Mouse (Mus musculus) midbrain, embryonic 12.5 days (tissue): ENCODE results near the gene Slain2. TPM values are rescaled to one million over a fixed set of nuclear protein-coding genes. Genes with fewer than 3 reads are reported as not detected.

ENCODE experiments used
- ATAC-seq: fragments of 200-750 bp; cut with Nextera tagmentation; 2 replicates; pipeline ENCODE4 v1.8.0; 2017; ENCODE audit warnings: low read depth, moderate TSS enrichment, moderate library complexity; ENCODE audit not compliant: low FRiP score
- H3K27ac ChIP-seq: fragments of 300-500 bp; sonication (generic); replicated peaks from 2 replicates; pipeline ENCODE4 v1.5.1; 2016; ENCODE audit warnings: mild to moderate bottlenecking
- H3K27me3 ChIP-seq: fragments of 300-500 bp; sonication (generic); 2 replicates; pipeline ENCODE4 v1.6.1; 2016; ENCODE audit warnings: mild to moderate bottlenecking
- H3K36me3 ChIP-seq: fragments of 300-500 bp; sonication (generic); 2 replicates; pipeline ENCODE4 v1.6.1; 2016
- H3K4me1 ChIP-seq: fragments of 300-500 bp; sonication (generic); 2 replicates; pipeline ENCODE4 v1.6.1; 2016
- H3K4me2 ChIP-seq: fragments of 300-500 bp; sonication (generic); replicated peaks from 2 replicates; pipeline ENCODE4 v1.6.1; 2016; ENCODE audit warnings: mild to moderate bottlenecking, moderate library complexity
- H3K4me3 ChIP-seq: fragments of 300-500 bp; sonication (generic); 2 replicates; pipeline ENCODE4 v1.5.1; 2016; ENCODE audit warnings: mild to moderate bottlenecking
- H3K9ac ChIP-seq: fragments of 300-500 bp; sonication (generic); replicated peaks from 2 replicates; pipeline ENCODE4 v1.6.1; 2016; ENCODE audit warnings: mild to moderate bottlenecking, moderate library complexity
- H3K9me3 ChIP-seq: fragments of 300-500 bp; sonication (generic); 2 replicates; pipeline ENCODE4 v1.6.1; 2016; ENCODE audit warnings: mild to moderate bottlenecking
- WGBS: fragments of 180-500 bp; shearing (Covaris S2); methylation state at CpG from one replicate; pipeline ENCODE4 v1.1.7; 2016; 5-methylcytosine and 5-hydroxymethylcytosine counted together
- polyA plus RNA-seq: library from polyadenylated mRNA; unstranded; fragments of >200 nt; fragmentation: Nextera tagmentation; extraction: Ambion mirVana; gene quantifications from 2 replicates; pipeline ENCODE4 v1.2.1, GENCODE M21; 2016

The Slain2 gene
- polyA plus RNA-seq, 1 experiment from 2014 or later = 27.0 TPM

DNA sequence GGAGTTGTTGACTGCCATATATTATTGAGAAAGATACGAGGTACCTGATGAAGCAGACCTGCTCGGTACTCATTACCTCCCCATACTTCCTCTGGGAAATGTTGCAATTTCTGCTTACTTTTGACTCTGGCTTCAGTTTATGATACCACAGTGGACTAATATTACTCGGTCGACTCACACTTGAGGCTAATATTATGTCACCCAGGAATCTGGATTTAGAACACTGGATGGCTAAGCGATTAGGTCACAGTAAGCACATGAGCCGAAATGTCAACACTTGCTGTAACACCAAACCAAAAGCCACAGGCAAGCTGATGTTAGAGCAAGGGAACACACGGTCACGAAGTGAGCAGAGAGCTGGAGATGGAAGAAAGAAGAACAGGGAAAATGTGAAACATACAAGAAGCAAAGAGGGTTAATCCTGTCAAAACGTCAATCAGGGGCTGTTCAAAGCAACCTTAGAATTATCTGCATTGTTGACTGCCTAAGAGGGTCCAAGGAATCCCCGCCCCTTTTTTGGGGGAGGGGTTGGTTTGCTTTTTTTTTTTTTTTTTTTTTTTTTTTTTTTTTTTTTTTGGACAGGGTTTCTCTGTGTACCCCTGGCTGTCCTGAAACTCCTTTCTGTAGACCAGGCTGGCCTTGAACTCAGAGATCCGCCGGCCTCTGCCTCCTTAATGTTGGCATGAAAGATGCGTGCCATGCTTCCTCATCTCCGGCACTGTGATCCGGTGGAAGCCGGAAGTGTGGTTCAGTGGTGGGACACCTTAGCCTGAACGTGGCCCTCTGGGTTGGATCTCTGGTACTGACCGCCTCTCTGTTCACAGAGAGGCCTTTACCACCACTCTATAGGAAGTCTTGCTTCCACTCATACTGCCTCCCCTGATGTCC lies 9.0 kb upstream of the Slain2 start:
- no peaks in the 10 kb centered on the region for H3K27me3 ChIP-seq
- no peak overlapping the region for H3K4me3 ChIP-seq
- H3K36me3 ChIP-seq = no peaks in the 10 kb centered on the region
- no peak overlapping the region for H3K9ac ChIP-seq
- H3K27ac ChIP-seq = no peak overlapping the region
- WGBS = 78% methylated on average over 18 of the region's 18 CpGs
- H3K4me2 ChIP-seq = no peak overlapping the region
- H3K9me3 ChIP-seq = no peaks in the 10 kb centered on the region
- ATAC-seq = no peak
- peaks cover 4% of the 10 kb centered on the region; the same call in 1 of the 2 replicates for H3K4me1 ChIP-seq

DNA sequence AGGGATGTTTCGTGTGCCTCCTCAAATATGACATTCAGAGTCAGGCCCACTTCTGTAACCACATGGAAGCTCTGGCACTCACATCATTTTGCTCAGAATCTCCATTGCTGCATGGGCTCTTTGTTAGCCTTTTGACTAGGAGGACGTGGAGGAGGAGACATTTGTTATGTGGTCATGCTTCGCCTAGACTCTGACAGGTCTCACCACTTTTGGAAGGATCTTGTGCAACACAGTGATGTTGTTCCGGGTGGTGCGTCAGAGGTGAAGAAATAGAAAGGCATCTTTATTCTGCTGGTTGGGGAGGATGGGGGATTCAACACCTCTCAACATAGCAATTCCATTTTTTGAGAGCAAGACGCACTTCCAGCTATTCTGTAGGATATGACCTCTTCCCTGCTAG lies 6.7 kb upstream of the Slain2 start:
- Histone ChIP-seq H3K27ac (no peak overlapping the region), H3K4me3 (no peak overlapping the region), H3K9me3 (no peaks in the 10 kb centered on the region), H3K9ac (no peak overlapping the region), H3K36me3 (no peaks in the 10 kb centered on the region), H3K4me1 (peaks cover 1% of the 10 kb centered on the region; the same call in 1 of the 2 replicates), H3K27me3 (no peaks in the 10 kb centered on the region), H3K4me2 (no peak overlapping the region)
- WGBS = 82% methylated on average over 6 of the region's 6 CpGs
- no peak for ATAC-seq

DNA sequence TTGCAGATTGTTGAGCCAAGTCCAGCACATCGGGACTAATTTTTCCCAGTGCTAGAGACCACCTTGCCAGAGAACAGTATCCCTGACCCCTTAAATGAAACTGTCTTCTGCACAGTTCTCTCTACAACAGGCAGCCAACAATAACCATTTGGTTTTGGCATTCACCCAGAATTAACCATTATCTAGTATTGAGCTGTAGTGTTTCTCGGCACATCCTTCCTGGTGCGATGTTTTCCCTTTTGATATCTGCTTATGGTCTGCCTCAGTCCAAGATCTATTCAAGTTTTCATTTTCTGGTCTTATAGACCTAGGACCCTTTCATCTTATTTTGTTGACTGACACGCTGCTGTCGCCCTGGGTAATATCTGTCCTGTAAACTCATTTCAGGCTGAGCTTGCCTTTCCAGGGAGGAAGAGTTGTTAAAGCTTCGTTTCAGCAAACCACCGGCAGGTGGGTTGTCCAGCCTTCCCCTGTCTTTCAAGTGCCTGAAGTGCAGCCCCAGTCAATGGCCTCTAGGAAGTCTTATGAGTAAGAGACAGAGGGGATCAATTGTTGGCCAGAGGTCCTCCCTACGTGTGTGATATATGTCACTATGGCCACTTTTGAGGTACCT lies 5.7 kb upstream of the Slain2 start:
- no peak for ATAC-seq
- H3K36me3 ChIP-seq = no peaks in the 10 kb centered on the region
- no peak overlapping the region for H3K4me2 ChIP-seq
- H3K4me3 ChIP-seq = no peak overlapping the region
- H3K27me3 ChIP-seq = no peaks in the 10 kb centered on the region
- no peak overlapping the region for H3K27ac ChIP-seq
- WGBS = 85% methylated on average over 8 of the region's 8 CpGs
- no peaks in the 10 kb centered on the region for H3K9me3 ChIP-seq
- no peak overlapping the region for H3K9ac ChIP-seq
- H3K4me1 ChIP-seq = peaks cover 7% of the 10 kb centered on the region

DNA sequence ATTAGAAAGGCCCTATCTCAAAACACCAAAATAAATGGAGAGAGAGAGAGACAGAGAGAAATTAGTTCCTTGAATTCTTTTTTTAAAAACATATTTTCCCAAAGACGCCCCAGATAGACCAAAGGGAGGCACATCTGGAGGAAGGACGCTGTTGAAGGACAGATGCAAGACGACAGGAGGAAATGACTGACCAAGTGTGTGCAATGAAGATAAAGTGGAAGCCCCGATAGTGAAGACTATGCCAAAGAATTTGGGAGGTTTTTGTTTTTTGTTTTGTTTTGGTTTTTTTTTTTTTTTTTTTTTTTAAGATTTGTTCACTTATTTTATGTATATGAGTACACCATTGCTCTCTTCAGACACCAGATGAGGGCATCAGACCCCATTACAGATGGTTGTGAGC lies 4.7 kb upstream of the Slain2 start:
- 84% methylated on average over 4 of the region's 4 CpGs for whole genome bisulfite sequencing
- no peak overlapping the region for H3K9ac ChIP-seq
- no peak overlapping the region for H3K4me3 ChIP-seq
- peaks cover 8% of the 10 kb centered on the region for H3K4me1 ChIP-seq
- no peaks in the 10 kb centered on the region for H3K9me3 ChIP-seq
- H3K27me3 ChIP-seq = no peaks in the 10 kb centered on the region
- H3K27ac ChIP-seq = no peak overlapping the region
- ATAC-seq = no peak
- H3K36me3 ChIP-seq = no peaks in the 10 kb centered on the region
- H3K4me2 ChIP-seq = no peak overlapping the region

DNA sequence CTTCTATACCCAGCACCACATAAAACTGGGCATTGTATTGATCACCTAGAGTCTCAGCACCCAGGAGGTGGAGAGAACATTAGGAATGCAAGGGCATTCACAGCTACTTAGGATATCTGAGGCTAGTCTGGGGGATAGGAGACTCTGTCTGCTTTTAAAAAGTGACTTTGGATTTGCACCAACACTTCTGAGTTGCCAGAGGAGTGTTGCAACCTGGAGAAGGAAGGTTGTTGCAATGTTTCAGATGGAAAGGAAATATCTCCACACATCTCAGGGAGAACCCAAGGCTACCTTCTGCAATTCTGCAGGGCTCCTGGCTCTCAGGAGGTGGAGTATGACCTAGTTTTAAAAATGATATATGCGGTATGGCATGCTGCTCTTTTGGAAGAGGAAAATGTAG lies 3.7 kb upstream of the Slain2 start:
- Histone ChIP-seq H3K27me3 (no peaks in the 10 kb centered on the region), H3K27ac (no peak overlapping the region), H3K4me2 (no peak overlapping the region), H3K4me3 (no peak overlapping the region), H3K36me3 (no peaks in the 10 kb centered on the region), H3K4me1 (peaks cover 8% of the 10 kb centered on the region), H3K9ac (no peak overlapping the region), H3K9me3 (no peaks in the 10 kb centered on the region)
- no peak for ATAC-seq
- 90% methylated on average over 1 of the region's 1 CpGs for WGBS

DNA sequence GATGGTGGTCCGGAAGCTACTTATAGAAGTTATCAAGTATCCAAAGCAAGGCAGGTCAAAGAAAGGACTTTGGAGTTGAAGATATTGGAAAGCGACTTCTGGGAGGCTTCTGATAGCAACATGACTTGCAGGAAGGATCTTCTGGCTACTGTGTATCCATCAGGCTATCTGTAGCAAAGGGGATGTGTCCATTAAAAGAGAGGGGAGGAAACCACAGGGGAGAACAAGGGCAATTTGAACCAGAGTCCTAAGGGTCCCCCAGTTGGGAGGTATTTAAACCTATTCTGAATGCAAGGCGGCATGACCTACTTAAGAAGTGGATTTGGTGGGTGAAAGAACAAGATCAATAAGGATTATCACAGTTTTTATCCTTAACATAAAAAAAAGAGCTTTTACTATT lies 2.8 kb upstream of the Slain2 start:
- H3K27ac ChIP-seq = no peak overlapping the region
- no peak for ATAC-seq
- no peak overlapping the region for H3K4me3 ChIP-seq
- no peaks in the 10 kb centered on the region for H3K27me3 ChIP-seq
- no peaks in the 10 kb centered on the region for H3K36me3 ChIP-seq
- H3K4me1 ChIP-seq = peaks cover 14% of the 10 kb centered on the region
- 79% methylated on average over 3 of the region's 3 CpGs for WGBS
- H3K9ac ChIP-seq = no peak overlapping the region
- H3K9me3 ChIP-seq = no peaks in the 10 kb centered on the region
- H3K4me2 ChIP-seq = no peak overlapping the region

DNA sequence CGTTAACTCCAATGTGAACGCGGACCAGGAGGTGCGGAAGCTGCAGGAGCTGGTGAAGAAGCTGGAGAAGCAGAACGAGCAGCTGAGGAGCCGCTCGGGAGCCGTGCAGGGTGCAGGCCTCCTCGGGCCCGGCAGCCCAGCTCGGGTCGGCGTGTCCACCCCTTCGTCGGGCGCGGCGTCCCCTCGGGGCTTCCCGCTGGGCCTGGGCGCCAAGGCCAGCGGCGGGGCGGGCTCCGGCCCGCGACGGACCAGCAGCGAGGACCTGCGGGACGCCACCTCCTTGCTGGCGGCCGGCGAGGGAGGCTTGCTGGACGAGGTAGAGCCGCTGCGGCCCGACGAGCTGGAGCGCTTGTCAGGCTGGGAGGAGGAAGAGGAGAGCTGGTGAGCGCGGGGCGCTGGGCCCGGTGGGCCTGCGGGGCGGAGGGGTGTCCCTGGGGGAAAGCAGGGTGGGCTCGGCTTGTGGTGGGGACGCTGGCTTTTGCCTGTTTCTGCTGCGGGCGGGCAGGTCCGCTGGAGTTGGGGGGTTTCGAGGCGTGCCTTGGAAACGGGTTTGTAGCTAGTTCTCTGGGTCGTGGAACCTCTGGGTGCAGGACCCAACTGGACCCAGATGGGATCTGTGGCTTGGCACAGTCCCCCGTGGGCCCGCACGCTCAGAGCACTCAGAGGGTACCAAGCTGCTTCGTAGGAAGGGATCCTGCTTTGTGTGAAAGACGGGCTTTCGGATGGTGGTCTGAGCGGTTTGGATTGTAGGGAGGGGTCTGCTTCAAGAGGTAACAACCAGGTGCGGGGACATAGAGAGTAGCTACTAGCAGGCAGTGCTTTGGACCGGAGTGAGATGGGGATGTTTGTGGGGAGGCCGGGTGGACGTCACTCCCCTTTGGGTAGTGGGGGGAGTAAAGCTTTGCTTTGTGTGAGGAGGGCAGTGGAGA lies 793 bp downstream of the Slain2 start:
- Histone ChIP-seq H3K27me3 (no peaks in the 10 kb centered on the region), H3K27ac (peak overlapping the region; percentile 98), H3K4me3 (peak overlapping the region; percentile 99), H3K4me1 (peaks cover 26% of the 10 kb centered on the region), H3K9me3 (no peaks in the 10 kb centered on the region), H3K4me2 (peak overlapping the region; percentile 64), H3K9ac (peak overlapping the region; percentile 98), H3K36me3 (no peaks in the 10 kb centered on the region)
- WGBS = under 1% methylated on average over 62 of the region's 66 CpGs
- ATAC-seq = peak; percentile 58

DNA sequence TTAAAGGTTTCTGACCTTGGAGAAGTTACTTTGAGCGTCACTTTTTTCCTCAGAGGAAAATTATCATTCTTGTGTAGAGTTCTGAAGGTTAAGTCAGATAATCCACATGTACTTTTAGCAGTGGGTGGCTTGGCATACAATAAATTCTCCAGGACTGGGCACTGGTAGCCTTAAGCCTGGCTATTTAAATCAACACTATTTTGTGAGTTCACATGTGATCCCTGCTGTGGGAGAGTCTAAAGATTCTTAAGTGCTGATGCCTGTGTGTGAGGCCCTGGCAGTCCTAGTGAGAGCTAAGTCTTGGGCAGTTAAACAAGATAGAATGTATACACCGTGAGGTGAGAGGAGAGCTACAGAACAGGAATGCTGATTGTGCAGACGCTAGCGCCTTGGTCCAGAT lies 1.9 kb downstream of the Slain2 start:
- H3K4me1 ChIP-seq = peaks cover 26% of the 10 kb centered on the region
- peak overlapping the region; percentile 64 for H3K4me2 ChIP-seq
- H3K27me3 ChIP-seq = no peaks in the 10 kb centered on the region
- H3K36me3 ChIP-seq = no peaks in the 10 kb centered on the region
- peak overlapping the region; percentile 99 for H3K4me3 ChIP-seq
- H3K27ac ChIP-seq = no peak overlapping the region
- ATAC-seq = no peak
- WGBS = 41% methylated on average over 4 of the region's 4 CpGs
- H3K9ac ChIP-seq = peak overlapping the region; percentile 98
- no peaks in the 10 kb centered on the region for H3K9me3 ChIP-seq

DNA sequence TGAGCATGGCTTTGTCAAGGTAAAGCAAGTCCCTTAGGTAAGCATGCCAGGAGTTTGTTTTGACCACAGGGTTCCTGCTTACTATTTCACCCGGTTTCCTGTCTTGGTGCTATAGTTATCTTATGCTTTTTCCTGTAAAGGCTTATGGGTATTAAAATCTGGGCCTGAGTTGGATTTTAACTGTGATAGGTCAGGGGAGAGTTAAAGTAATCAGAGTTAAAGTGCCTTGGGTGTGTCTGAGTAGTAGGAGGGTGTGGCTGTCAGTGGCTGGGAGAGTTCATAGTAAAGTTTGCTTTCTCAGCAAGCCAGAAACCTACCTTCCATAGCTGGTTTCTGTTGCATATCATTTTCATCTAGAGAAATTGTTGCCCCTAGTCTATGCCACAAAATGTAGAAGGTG lies 2.7 kb downstream of the Slain2 start:
- Histone ChIP-seq H3K9ac (no peak overlapping the region), H3K4me1 (peaks cover 26% of the 10 kb centered on the region), H3K4me2 (peak overlapping the region; percentile 64), H3K4me3 (peak overlapping the region; percentile 99), H3K27me3 (no peaks in the 10 kb centered on the region), H3K27ac (no peak overlapping the region), H3K9me3 (no peaks in the 10 kb centered on the region), H3K36me3 (no peaks in the 10 kb centered on the region)
- 72% methylated on average over 1 of the region's 1 CpGs for WGBS
- no peak for ATAC-seq

DNA sequence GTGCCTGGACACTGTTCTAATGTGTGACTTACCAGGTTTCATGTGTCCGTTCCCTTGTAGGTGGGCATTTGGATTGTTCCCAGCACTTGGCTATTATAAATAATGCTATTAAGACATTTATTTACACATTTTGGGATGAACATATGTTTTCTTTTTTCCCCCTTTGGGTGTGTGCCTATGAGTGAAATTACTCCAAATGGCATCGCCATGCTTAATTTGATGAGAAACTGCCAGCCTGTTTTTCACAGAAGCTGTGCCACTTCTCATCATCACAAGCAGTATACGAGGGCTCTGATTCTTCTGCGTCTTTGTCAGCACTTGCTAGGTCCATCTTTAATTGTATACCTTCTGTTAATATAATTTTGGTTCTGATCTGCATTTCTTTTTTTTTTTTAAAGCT lies 6.3 kb downstream of the Slain2 start:
- no peaks in the 10 kb centered on the region for H3K9me3 ChIP-seq
- no peak overlapping the region for H3K4me2 ChIP-seq
- H3K27me3 ChIP-seq = no peaks in the 10 kb centered on the region
- H3K36me3 ChIP-seq = no peaks in the 10 kb centered on the region
- H3K9ac ChIP-seq = no peak overlapping the region
- H3K4me1 ChIP-seq = peaks cover 18% of the 10 kb centered on the region
- no peak overlapping the region for H3K4me3 ChIP-seq
- WGBS = 97% methylated on average over 4 of the region's 4 CpGs
- no peak for ATAC-seq
- H3K27ac ChIP-seq = no peak overlapping the region

DNA sequence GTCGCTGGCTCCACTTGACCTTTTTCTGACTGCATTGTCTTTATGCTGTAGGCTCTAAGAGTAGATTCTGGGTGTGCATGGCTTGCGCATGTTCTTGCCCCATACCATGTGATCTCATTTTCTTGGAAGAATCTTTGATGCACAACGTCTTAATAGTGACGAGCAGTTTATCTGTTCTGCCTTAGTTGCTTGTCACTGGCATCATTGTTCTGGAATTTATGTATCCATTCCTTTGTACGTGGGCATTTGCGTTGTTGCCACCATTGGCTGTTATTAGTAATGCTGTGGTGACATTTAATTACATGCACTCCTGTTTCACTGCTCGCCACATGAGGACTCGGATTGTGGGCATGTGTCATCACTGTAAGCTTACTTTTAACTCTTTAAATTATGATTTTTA lies 7.1 kb downstream of the Slain2 start:
- Histone ChIP-seq H3K4me2 (no peak overlapping the region), H3K36me3 (no peaks in the 10 kb centered on the region), H3K9ac (no peak overlapping the region), H3K4me3 (no peak overlapping the region), H3K9me3 (no peaks in the 10 kb centered on the region), H3K27ac (no peak overlapping the region), H3K4me1 (peaks cover 13% of the 10 kb centered on the region), H3K27me3 (no peaks in the 10 kb centered on the region)
- no peak for ATAC-seq
- 95% methylated on average over 8 of the region's 8 CpGs for WGBS

DNA sequence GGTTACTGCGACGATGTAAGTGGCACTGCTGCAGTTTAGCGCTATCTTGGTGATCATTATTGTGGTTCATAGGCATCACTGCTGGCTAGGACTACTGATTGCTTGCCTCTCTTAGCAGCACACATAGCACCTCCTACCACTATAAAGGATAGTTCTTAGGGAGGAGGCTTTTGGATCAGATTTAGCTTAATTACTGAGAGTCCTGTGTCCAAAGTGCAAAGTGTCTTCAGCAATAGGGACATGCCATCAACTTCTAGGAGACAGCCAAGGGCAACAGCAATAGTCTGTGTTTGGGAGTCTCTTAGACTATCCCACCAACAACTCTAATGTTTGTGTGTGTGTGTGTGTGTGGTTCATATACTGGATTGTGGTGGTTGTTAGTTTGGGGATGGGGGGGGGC lies 8.7 kb downstream of the Slain2 start:
- no peaks in the 10 kb centered on the region for H3K9me3 ChIP-seq
- H3K27ac ChIP-seq = no peak overlapping the region
- no peaks in the 10 kb centered on the region for H3K4me1 ChIP-seq
- no peak overlapping the region for H3K4me3 ChIP-seq
- H3K4me2 ChIP-seq = no peak overlapping the region
- H3K36me3 ChIP-seq = no peaks in the 10 kb centered on the region
- H3K27me3 ChIP-seq = no peaks in the 10 kb centered on the region
- 97% methylated on average over 3 of the region's 3 CpGs for WGBS
- ATAC-seq = no peak
- H3K9ac ChIP-seq = no peak overlapping the region
